Mouse (Mus musculus) stomach, embryonic 16.5 days (tissue): Measurements from ENCODE around the gene Rflnb. TPM values are rescaled to one million over a fixed set of nuclear protein-coding genes. Genes with fewer than 3 reads are reported as not detected.
A peak's percentile ranks its signal among the peaks of the same experiment; 100 is the strongest.

Experiments
- ATAC-seq: fragments of 200-750 bp; cut with Nextera tagmentation; 2 replicates; pipeline ENCODE4 v1.8.0; 2017; ENCODE audit warnings: moderate number of reproducible peaks, moderate TSS enrichment; ENCODE audit not compliant: insufficient read depth, low FRiP score
- H3K27ac ChIP-seq: fragments of 300-500 bp; sonication (generic); 2 replicates; pipeline ENCODE4 v1.5.1; 2014; ENCODE audit warnings: low read length
- H3K27me3 ChIP-seq: fragments of 300-500 bp; sonication (generic); 2 replicates; pipeline ENCODE4 v1.6.1; 2014; ENCODE audit warnings: low read length, control low read depth, mixed read lengths; ENCODE audit not compliant: control insufficient read depth, insufficient read depth
- H3K36me3 ChIP-seq: fragments of 300-500 bp; sonication (generic); 2 replicates; pipeline ENCODE4 v1.6.1; 2014; ENCODE audit warnings: low read length; ENCODE audit not compliant: control insufficient read depth, insufficient read depth
- H3K4me1 ChIP-seq: fragments of 300-500 bp; sonication (generic); 2 replicates; pipeline ENCODE4 v1.6.1; 2014; ENCODE audit warnings: low read length, control low read depth, mixed read lengths; ENCODE audit not compliant: control insufficient read depth, insufficient read depth
- H3K4me2 ChIP-seq: fragments of 300-500 bp; sonication (generic); 2 replicates; pipeline ENCODE4 v1.6.1; 2014; ENCODE audit warnings: low read depth, low read length, mixed read lengths
- H3K4me3 ChIP-seq: fragments of 300-500 bp; sonication (generic); replicated peaks from 2 replicates; pipeline ENCODE4 v1.5.1; 2014; ENCODE audit warnings: mild to moderate bottlenecking, low read length
- H3K9ac ChIP-seq: fragments of 300-500 bp; sonication (generic); 2 replicates; pipeline ENCODE4 v1.6.1; 2014; ENCODE audit warnings: low read length
- H3K9me3 ChIP-seq: fragments of 300-500 bp; sonication (generic); replicated peaks from 2 replicates; pipeline ENCODE4 v1.6.1; 2016; ENCODE audit warnings: low read length, control low read depth; ENCODE audit not compliant: control insufficient read depth
- WGBS: fragments of 180-500 bp; shearing (Covaris S2); extraction: QIAGEN DNeasy Blood & Tissue Kit; methylation state at CpG from one replicate; pipeline ENCODE4 v1.1.7; 2014; 5-methylcytosine and 5-hydroxymethylcytosine counted together
- polyA plus RNA-seq: library from polyadenylated mRNA; unstranded; fragments of >200 nt; fragmentation: Nextera tagmentation; extraction: Ambion mirVana; gene quantifications from 2 replicates; pipeline ENCODE4 v1.2.1, GENCODE M21; 2015

The Rflnb gene
- polyA plus RNA-seq, 1 experiment from 2014 or later = 47.8 TPM

- H3K27ac ChIP-seq = no peak overlapping the region
- no peak overlapping the region for H3K4me2 ChIP-seq
- 82% methylated on average over 1 of the region's 1 CpGs for WGBS
- H3K4me1 ChIP-seq = no peaks in the 10 kb centered on the region
- H3K9ac ChIP-seq = no peak overlapping the region
- no peaks in the 10 kb centered on the region for H3K27me3 ChIP-seq
- H3K36me3 ChIP-seq = no peaks in the 10 kb centered on the region
- H3K9me3 ChIP-seq = no peaks in the 10 kb centered on the region
- H3K4me3 ChIP-seq = no peak overlapping the region
- ATAC-seq = no peak
These were observed 43.0 kb downstream of the Rflnb start for GRCm38 (mm10) chr11:75984581-75984980.

GRCm38 (mm10) chr11:75983194-75983593 lies 44.4 kb downstream of the Rflnb start:
- no peak for ATAC-seq
- 71% methylated on average over 4 of the region's 4 CpGs for whole genome bisulfite sequencing
- no peak overlapping the region for H3K4me2 ChIP-seq

DNA sequence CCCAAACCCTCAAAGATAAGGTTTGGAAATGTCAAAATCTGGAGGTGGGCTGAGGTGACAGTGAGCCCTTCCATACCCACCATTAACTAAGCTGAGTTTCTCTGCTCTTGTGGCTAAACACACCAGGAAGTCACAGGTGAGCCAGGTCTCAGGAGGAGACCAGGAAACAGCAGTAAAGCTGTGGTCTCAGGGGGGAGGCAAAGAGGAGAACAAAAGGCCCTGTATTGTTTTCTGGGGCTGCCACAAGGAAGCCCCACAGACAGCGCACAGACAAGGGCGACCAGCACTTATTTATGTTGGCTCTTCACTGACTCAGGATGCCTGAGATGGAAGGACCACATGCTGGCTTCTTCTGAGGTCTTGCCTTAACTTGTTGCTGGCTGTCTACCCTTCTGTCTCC lies 47.2 kb downstream of the Rflnb start:
- Histone ChIP-seq H3K27ac (no peak overlapping the region), H3K4me3 (no peak overlapping the region), H3K4me1 (no peaks in the 10 kb centered on the region), H3K36me3 (no peaks in the 10 kb centered on the region), H3K27me3 (no peaks in the 10 kb centered on the region), H3K9me3 (no peaks in the 10 kb centered on the region), H3K4me2 (no peak overlapping the region), H3K9ac (no peak overlapping the region)
- WGBS = 42% methylated on average over 2 of the region's 2 CpGs
- no peak for ATAC-seq

More at GRCm38 (mm10) chr11:75983194-75983593, 44.4 kb downstream of the Rflnb start:
- Histone ChIP-seq H3K9me3 (no peaks in the 10 kb centered on the region), H3K27ac (no peak overlapping the region), H3K9ac (no peak overlapping the region), H3K27me3 (no peaks in the 10 kb centered on the region), H3K4me3 (no peak overlapping the region), H3K36me3 (no peaks in the 10 kb centered on the region), H3K4me1 (no peaks in the 10 kb centered on the region)

GRCm38 (mm10) chr11:75978051-75978450 lies 49.5 kb downstream of the Rflnb start:
- H3K4me2 ChIP-seq = no peak overlapping the region
- H3K36me3 ChIP-seq = no peaks in the 10 kb centered on the region
- WGBS = 62% methylated on average over 6 of the region's 6 CpGs
- no peaks in the 10 kb centered on the region for H3K27me3 ChIP-seq
- H3K27ac ChIP-seq = no peak overlapping the region
- no peaks in the 10 kb centered on the region for H3K4me1 ChIP-seq
- H3K4me3 ChIP-seq = no peak overlapping the region
- no peaks in the 10 kb centered on the region for H3K9me3 ChIP-seq
- no peak for ATAC-seq
- no peak overlapping the region for H3K9ac ChIP-seq

- Histone ChIP-seq H3K36me3 (no peaks in the 10 kb centered on the region), H3K4me3 (no peak overlapping the region), H3K9ac (no peak overlapping the region), H3K27me3 (no peaks in the 10 kb centered on the region), H3K9me3 (no peaks in the 10 kb centered on the region), H3K27ac (no peak overlapping the region), H3K4me2 (no peak overlapping the region), H3K4me1 (no peaks in the 10 kb centered on the region)
- WGBS = 41% methylated on average over 8 of the region's 8 CpGs
- peak; percentile 40; the same call in 1 of the 2 replicates for ATAC-seq
These were observed 50.8 kb downstream of the Rflnb start for GRCm38 (mm10) chr11:75976748-75977147.

- no peaks in the 10 kb centered on the region for H3K9me3 ChIP-seq
- no peak overlapping the region for H3K4me2 ChIP-seq
- H3K36me3 ChIP-seq = no peaks in the 10 kb centered on the region
- ATAC-seq = no peak
- no peaks in the 10 kb centered on the region for H3K27me3 ChIP-seq
- no peak overlapping the region for H3K9ac ChIP-seq
- 86% methylated on average over 1 of the region's 1 CpGs for WGBS
- no peak overlapping the region for H3K4me3 ChIP-seq
- H3K27ac ChIP-seq = no peak overlapping the region
- no peaks in the 10 kb centered on the region for H3K4me1 ChIP-seq
These were observed 53.6 kb downstream of the Rflnb start for GRCm38 (mm10) chr11:75973988-75974387.

GRCm38 (mm10) chr11:75972916-75973567 lies 54.5 kb downstream of the Rflnb start:
- no peak for ATAC-seq
- Histone ChIP-seq H3K9ac (no peak overlapping the region), H3K36me3 (no peaks in the 10 kb centered on the region), H3K9me3 (no peaks in the 10 kb centered on the region), H3K4me2 (no peak overlapping the region), H3K27ac (no peak overlapping the region), H3K27me3 (no peaks in the 10 kb centered on the region), H3K4me3 (no peak overlapping the region), H3K4me1 (no peaks in the 10 kb centered on the region)
- WGBS = 21% methylated on average over 7 of the region's 7 CpGs

GRCm38 (mm10) chr11:75972188-75972587 lies 55.4 kb downstream of the Rflnb start:
- no peak overlapping the region for H3K27ac ChIP-seq

DNA sequence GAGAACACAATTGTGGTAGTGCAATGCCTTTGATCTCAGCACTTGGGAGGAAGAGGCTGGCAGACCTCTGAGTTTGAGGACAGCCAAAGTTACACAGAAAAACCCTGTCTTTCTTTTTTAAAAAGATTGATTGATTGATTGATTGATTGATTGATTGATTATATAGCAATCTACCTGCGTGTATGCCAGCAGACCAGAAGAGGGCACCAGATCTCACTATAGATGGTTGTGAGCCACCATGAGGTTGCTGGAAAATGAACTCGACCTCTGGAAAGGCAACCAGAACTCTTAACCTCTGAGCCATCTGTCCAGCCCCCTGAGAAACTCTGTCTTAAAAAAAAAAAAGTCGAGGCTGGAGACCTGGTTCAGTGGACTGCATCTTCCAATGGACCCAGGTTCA lies 57.0 kb downstream of the Rflnb start:
- 23% methylated on average over 3 of the region's 3 CpGs for WGBS
- no peak for ATAC-seq
- no peak overlapping the region for H3K27ac ChIP-seq

More at GRCm38 (mm10) chr11:75972188-75972587, 55.4 kb downstream of the Rflnb start:
- WGBS = 82% methylated on average over 3 of the region's 3 CpGs
- ATAC-seq = no peak
- Histone ChIP-seq H3K4me1 (no peaks in the 10 kb centered on the region), H3K36me3 (no peaks in the 10 kb centered on the region), H3K27me3 (no peaks in the 10 kb centered on the region), H3K4me2 (no peak overlapping the region), H3K9ac (no peak overlapping the region), H3K9me3 (no peaks in the 10 kb centered on the region), H3K4me3 (no peak overlapping the region)

More for the DNA sequence above, 57.0 kb downstream of the Rflnb start:
- H3K4me3 ChIP-seq = no peak overlapping the region
- no peaks in the 10 kb centered on the region for H3K36me3 ChIP-seq
- peaks cover 4% of the 10 kb centered on the region; the same call in 1 of the 2 replicates for H3K4me1 ChIP-seq
- no peak overlapping the region for H3K9ac ChIP-seq
- no peak overlapping the region for H3K4me2 ChIP-seq
- no peaks in the 10 kb centered on the region for H3K27me3 ChIP-seq
- no peaks in the 10 kb centered on the region for H3K9me3 ChIP-seq
